Mouse (Mus musculus): Measurements from ENCODE around the gene Gpr153.
A peak's percentile ranks its signal among the peaks of the same experiment; 100 is the strongest.

DNA sequence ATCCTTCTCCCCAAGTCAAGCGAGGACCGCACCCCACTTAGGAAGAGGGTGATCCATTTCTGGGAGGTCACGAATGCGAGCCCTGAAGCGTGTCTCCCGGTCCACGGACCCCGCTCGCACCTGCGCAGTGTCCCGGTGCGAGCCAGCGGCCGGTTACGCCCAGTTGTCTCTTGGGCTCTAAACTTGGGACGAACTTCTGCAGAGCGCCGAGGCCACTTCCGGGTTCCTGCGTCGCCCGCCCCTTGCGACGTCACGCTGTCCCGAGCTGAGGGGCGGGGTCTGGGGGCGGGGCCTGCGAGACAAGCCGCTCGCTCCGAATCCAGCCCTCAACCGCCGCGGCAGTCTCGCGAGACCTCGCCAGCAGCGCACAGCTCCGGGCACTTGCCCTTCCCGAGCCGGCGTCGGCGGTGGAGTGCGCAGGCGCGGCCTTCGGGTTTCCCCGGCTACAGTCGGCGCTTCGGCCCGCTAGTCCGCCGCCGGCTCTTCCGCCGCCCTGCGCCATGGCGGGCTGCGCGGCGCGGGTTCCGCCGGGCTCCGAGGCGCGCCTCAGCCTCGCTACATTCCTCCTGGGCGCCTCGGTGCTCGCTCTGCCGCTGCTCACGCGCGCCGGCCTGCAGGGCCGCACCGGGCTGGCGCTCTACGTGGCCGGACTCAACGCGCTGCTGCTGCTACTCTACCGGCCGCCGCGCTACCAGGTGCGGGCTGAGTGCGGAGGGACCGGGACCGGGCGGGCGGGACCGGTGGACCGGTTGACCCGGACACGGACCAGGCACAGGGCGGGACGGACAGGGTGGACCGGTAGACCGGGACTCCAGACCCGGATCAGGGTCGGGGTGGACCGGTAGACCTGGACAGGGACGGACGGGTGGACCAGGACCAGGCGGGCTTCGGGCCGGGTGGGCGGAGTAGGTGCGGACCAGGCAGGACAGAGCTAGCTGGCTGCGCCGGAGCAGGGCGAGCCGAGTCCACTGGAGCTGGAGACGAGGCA, 23.1 kb downstream of the Gpr153 start, which contains the start of gene Icmt:
- TF ChIP-seq MAFK (IDR thresholded peaks at IDR 0.05; ENCODE audit: insufficient read depth, low read depth, low read length) (no peak), ZC3H11A (IDR thresholded peaks at IDR 0.05; ENCODE audit: borderline replicate concordance, low read depth, low read length) (no peak), CHD2 (IDR thresholded peaks at IDR 0.05; ENCODE audit: low read depth, low read length) (peak; percentile 97), HCFC1 (IDR thresholded peaks at IDR 0.05; ENCODE audit: borderline replicate concordance, insufficient read depth, low read length) (peak; percentile 88)
